Mouse (Mus musculus): ENCODE results near the gene Kcnip2.

Kcnip2 gene

GRCm38 (mm10) chr19:45815831-45816405 is at the start of gene Kcnip2:
Kcnip2 (minus strand) TSS chr19:45816061.
- no peak for DNase-seq (ENCODE audit: low spot score)

DNA sequence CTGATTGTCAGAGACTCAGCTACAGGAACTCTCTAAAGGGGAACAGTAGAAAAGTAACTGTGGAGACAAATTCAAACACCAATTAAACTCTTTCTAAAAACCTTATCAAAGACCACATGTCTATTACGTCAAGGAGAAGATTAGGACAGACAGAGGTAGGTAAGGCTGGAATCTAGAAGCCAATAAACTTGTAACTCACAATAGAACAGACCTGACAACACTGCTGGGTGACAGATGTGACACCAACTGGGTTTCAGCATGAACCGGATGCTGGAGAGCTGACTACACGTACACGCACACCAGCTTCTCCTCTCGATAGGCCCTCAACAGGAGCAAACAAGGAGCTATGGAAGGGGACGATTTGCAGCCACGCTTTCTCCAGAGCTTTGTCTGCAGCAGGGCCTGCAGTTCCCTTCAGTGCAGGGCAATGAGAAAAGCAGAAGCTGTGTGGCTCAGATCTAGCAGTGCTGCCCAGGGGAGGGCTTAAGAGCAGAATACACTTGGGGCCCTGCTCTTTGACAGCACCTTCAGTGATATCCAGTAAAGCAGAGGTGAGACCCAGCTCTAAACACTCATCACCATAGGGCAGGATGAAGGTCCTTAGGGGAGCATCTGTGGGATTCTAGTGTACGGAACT is 39.5 kb upstream of the Kcnip2 start:
- no peak for DNase-seq (ENCODE audit: low spot score)

- no peak for DNase-seq (ENCODE audit: low spot score)
Observed at GRCm38 (mm10) chr19:45854521-45854920, 38.7 kb upstream of the Kcnip2 start.

GRCm38 (mm10) chr19:45847733-45848093 is 31.9 kb upstream of the Kcnip2 start:
- DNase-seq (ENCODE audit: low spot score), result no peak

- DNase-seq (ENCODE audit: low spot score), result no peak
Observed at GRCm38 (mm10) chr19:45847016-45847732, 31.3 kb upstream of the Kcnip2 start.

DNA sequence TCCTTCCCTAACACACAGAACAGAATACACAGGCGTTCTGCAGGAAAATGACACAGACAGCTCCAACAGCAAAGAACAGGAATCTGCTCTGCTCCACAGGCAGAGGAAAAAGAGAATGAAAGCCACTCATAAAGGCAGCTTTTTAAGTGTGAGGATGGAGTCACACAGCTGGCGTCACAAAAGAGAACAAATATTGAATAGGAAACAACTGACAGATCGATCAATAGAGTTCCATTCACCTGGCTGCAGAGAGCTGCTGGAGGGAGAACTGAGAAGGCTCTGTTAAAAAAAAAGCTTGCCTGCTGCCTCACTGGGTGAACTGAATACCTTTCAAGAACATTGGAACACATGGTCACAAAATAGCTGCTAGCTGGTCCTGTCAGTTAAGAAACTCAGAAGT is 28.3 kb upstream of the Kcnip2 start:
- no peak for DNase-seq (ENCODE audit: low spot score)

GRCm38 (mm10) chr19:45843424-45843823 is 27.6 kb upstream of the Kcnip2 start:
- no peak for DNase-seq (ENCODE audit: low spot score)

DNA sequence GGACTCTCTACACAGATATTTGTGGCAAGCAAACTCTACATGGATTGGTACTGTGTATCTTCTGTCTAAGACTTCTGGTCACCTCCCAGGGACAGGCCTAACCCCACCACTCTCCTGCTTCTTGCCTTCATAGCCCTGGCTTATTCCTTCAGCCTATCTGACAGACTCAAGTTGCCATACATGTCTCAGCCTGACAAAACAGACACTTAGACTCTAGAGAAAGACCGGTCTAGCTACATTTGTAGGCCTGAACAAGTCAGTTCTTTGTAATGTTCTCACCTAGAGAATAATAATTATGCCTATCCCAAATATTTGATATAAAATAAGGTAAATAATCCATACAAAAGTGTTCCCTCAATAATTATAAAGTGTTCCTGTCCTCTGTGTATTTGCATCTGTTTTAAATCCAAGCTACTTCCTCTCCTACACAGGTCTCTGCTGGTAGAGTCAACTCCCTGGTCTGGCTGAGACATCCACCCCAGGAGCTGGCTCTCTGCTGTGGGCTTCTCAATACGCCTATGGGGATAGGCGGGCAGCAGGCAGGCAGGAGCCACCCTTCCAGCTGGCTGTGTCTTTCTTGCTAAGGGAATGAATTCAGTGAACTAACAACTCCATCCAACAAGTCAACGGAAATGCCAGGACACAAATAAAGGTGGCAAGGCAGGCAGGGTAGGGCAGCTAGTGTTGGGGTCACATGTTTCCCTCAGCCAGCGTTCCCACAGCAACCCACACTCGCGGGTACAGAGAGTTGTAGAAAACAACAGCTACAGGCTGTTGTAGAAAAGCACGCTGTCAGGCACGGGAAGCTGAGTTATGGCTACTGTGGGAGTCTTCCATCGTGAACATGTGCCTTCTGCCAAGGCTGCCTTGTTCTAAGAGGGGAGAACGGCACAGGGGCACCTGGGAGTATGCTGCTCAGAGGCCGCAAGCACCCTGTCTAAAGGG is 21.5 kb upstream of the Kcnip2 start:
- DNase-seq (ENCODE audit: low spot score), result no peak

GRCm38 (mm10) chr19:45835490-45835889 is 19.6 kb upstream of the Kcnip2 start:
- DNase-seq (ENCODE audit: low spot score), result no peak

GRCm38 (mm10) chr19:45833665-45834064 is 17.8 kb upstream of the Kcnip2 start:
- no peak for DNase-seq (ENCODE audit: low spot score)

- DNase-seq (ENCODE audit: low spot score), result no peak
Observed at GRCm38 (mm10) chr19:45830679-45831078, 14.8 kb upstream of the Kcnip2 start.

DNA sequence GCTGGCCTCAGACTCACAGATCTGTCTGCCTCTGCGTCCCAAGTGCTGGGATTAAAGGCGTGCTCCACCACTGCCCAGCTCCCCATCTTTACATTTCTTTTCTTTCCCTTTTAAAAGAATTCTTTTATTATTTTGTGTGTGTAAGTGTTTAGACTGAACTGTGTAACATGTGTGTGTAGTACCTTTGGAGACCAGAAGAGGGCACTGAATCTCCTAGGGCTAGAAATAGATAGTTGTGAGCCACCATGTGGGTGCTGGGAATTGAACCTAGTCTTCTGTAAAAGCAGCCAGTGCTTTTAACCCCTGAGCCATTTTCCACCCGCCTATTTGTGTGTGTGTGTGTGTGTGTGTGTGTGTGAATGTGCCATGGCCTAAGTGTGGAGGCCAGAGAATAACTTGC is 11.9 kb upstream of the Kcnip2 start:
- no peak for DNase-seq (ENCODE audit: low spot score)

GRCm38 (mm10) chr19:45827125-45827524 is 11.3 kb upstream of the Kcnip2 start:
- DNase-seq (ENCODE audit: low spot score), result no peak

DNA sequence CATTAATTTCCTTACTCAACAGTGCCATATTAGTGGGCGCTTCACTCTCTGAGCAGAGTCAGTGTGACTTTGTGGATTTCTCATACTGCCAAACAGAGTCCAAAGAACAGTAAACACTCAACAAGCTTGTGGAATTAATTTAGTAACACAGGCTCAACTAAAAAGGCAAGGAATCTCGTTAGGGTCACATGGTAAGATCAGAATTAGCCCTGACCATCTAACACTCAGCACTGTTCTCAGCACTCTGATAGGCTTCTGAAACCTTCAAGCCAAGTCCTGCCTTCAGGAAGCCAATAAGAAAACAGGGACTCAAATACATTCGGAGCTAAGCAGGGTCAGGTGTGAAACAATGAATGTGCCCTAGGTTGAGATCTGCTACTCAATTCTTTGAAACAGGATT is 10.3 kb upstream of the Kcnip2 start:
- DNase-seq (ENCODE audit: low spot score), result no peak

GRCm38 (mm10) chr19:45821832-45822231 is 6.0 kb upstream of the Kcnip2 start:
- no peak for DNase-seq (ENCODE audit: low spot score)

DNA sequence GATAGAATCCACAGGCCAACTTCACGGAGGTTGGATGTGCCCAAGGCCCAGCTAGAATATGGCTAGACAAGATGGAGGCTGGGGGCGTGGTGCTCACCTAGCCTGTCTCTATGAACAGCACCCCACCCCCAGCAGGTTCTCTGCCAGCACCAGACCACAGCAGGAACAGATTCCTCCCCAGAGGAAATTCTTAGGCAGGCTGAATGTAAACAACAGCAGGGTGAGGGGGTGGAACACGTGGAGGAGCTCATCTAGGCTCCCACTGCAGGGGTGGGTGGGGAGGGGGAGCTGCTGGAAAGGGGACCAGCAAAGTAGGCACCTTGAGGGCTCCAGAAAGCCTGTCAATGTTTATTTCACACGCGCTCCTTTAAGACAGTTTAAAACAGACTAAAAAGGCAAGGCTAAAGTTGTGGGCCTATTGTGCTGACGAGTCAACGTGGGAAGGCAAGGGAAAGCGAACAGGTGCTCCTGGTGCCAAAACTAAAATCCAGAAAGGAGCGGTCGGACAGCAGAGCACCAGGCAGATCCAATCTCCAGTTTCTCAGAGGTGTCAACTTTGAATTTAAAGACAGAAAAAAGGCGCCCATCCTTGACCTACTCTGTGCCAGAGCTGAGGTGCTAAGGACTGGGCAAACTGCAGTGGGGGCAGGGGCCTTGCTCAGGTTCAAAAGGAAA is 2.1 kb upstream of the Kcnip2 start:
- no peak for DNase-seq (ENCODE audit: low spot score)

GRCm38 (mm10) chr19:45816727-45817126 is 866 bp upstream of the Kcnip2 start:
- DNase-seq (ENCODE audit: low spot score), result no peak

- DNase-seq (ENCODE audit: low spot score), result no peak
Observed at GRCm38 (mm10) chr19:45815170-45815569, 691 bp downstream of the Kcnip2 start.

DNA sequence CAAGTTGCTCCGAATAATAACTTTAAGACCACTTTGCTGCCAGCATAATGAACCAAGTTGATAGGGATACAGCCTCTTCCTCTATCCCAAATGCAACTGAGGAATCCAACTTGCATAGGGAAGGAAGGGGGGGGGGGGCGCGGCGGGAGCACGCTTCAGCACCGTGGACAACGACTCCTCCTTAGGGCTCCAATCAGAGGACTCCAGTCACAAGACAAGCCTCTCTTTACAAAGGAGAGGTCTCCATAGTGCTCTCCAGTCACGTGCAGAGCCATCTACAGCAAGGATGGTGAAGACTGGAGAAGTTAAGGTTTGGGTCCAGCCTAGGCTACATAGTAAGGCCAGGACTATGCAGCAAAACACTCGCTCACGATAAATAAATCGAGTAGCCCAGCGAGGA is 2.1 kb downstream of the Kcnip2 start:
- DNase-seq (ENCODE audit: low spot score), result no peak

- DNase-seq (ENCODE audit: low spot score), result peak; percentile 85
Observed at GRCm38 (mm10) chr19:45813263-45813662, 2.6 kb downstream of the Kcnip2 start.

GRCm38 (mm10) chr19:45812673-45813252 is 3.1 kb downstream of the Kcnip2 start:
- no peak for DNase-seq (ENCODE audit: low spot score)
